Mouse (Mus musculus) erythroblast, embryonic 14.5 days (primary cell): Measurements from ENCODE around the gene Emp1.

Source experiments
- GATA1 ChIP-seq: IDR thresholded peaks from 2 replicates; pipeline ENCODE4 v1.6.1; 2012; ENCODE audit warnings: low read length, inconsistent platforms, mixed read lengths
- TAL1 ChIP-seq: IDR thresholded peaks from 3 replicates; pipeline ENCODE4 v1.6.1; 2012; ENCODE audit warnings: low read length, inconsistent platforms, mixed read lengths

- TF ChIP-seq GATA1 (no peak), TAL1 (no peak)
These were observed 45.0 kb downstream of the Emp1 start for GRCm38 (mm10) chr6:135407323-135407722.
